Mouse (Mus musculus): Measurements from ENCODE around the gene Becn1. TPM values are rescaled to one million over a fixed set of nuclear protein-coding genes. Genes with fewer than 3 reads are reported as not detected.
A peak's percentile ranks its signal among the peaks of the same experiment; 100 is the strongest.

The Becn1 gene
- total RNA-seq, 2 experiments from 2014 or later, result 219 to 223 TPM

- no peak overlapping the region for H3K4me3 ChIP-seq
- no peak for DNase-seq (ENCODE audit: low spot score in 2 of 2)
- H3K27ac ChIP-seq, result no peak overlapping the region
- TF ChIP-seq CTCF (conservative IDR thresholded peaks at IDR 0.05), result no peak
Measured at GRCm38 (mm10) chr11:101311083-101311482, 9.0 kb upstream of the Becn1 start.

GRCm38 (mm10) chr11:101307744-101308143 lies 5.7 kb upstream of the Becn1 start:
- no peak for DNase-seq (ENCODE audit: low spot score in 2 of 2)
- no peak overlapping the region for H3K27ac ChIP-seq
- H3K4me3 ChIP-seq, result no peak overlapping the region
- no peak for TF ChIP-seq CTCF (conservative IDR thresholded peaks at IDR 0.05)

GRCm38 (mm10) chr11:101301299-101302003 lies 635 bp downstream of the Becn1 start:
- TF ChIP-seq CTCF (conservative IDR thresholded peaks at IDR 0.05), result no peak
- no peak for DNase-seq (ENCODE audit: low spot score in 2 of 2)
- Histone ChIP-seq H3K4me3 (peak overlapping the region; percentile 98), H3K27ac (peak overlapping the region; percentile 82)

- peak; percentile 35 for TF ChIP-seq CTCF (conservative IDR thresholded peaks at IDR 0.05)
- no peak for DNase-seq (ENCODE audit: low spot score in 2 of 2)
- no peak overlapping the region for H3K27ac ChIP-seq
- peak overlapping the region; percentile 98 for H3K4me3 ChIP-seq
Measured at GRCm38 (mm10) chr11:101300881-101301280, 1.2 kb downstream of the Becn1 start.

GRCm38 (mm10) chr11:101295191-101295590 lies 6.9 kb downstream of the Becn1 start:
- H3K4me3 ChIP-seq, result no peak overlapping the region
- DNase-seq (ENCODE audit: low spot score in 2 of 2), result no peak

GRCm38 (mm10) chr11:101291231-101291630 lies 10.9 kb downstream of the Becn1 start:
- no peak for DNase-seq (ENCODE audit: low spot score in 2 of 2)
- no peak for TF ChIP-seq CTCF (conservative IDR thresholded peaks at IDR 0.05)
- Histone ChIP-seq H3K4me3 (no peak overlapping the region), H3K27ac (no peak overlapping the region)

More at GRCm38 (mm10) chr11:101295191-101295590, 6.9 kb downstream of the Becn1 start:
- H3K27ac ChIP-seq, result no peak overlapping the region
- no peak for TF ChIP-seq CTCF (conservative IDR thresholded peaks at IDR 0.05)

GRCm38 (mm10) chr11:101287306-101287705 lies 14.8 kb downstream of the Becn1 start:
- no peak for TF ChIP-seq CTCF (conservative IDR thresholded peaks at IDR 0.05)
- Histone ChIP-seq H3K27ac (peak overlapping the region; percentile 65), H3K4me3 (no peak overlapping the region)
- peak in 1 of 2 experiments; percentile 45 for DNase-seq (ENCODE audit: low spot score in 2 of 2)

GRCm38 (mm10) chr11:101283805-101284204 lies 18.3 kb downstream of the Becn1 start:
- Histone ChIP-seq H3K27ac (no peak overlapping the region), H3K4me3 (no peak overlapping the region)
- no peak for TF ChIP-seq CTCF (conservative IDR thresholded peaks at IDR 0.05)
- DNase-seq (ENCODE audit: low spot score in 2 of 2), result no peak

- no peak for TF ChIP-seq CTCF (conservative IDR thresholded peaks at IDR 0.05)
- DNase-seq (ENCODE audit: low spot score in 2 of 2), result no peak
- H3K27ac ChIP-seq, result no peak overlapping the region
Measured at GRCm38 (mm10) chr11:101282896-101283295, 19.2 kb downstream of the Becn1 start.

GRCm38 (mm10) chr11:101280837-101281236 lies 21.2 kb downstream of the Becn1 start:
- Histone ChIP-seq H3K27ac (no peak overlapping the region), H3K4me3 (no peak overlapping the region)
- no peak for TF ChIP-seq CTCF (conservative IDR thresholded peaks at IDR 0.05)
- DNase-seq (ENCODE audit: low spot score in 2 of 2), result no peak

More at GRCm38 (mm10) chr11:101282896-101283295, 19.2 kb downstream of the Becn1 start:
- H3K4me3 ChIP-seq, result no peak overlapping the region

GRCm38 (mm10) chr11:101279193-101279569 lies 22.9 kb downstream of the Becn1 start:
- peak overlapping the region; percentile 96; the same call in 1 of the 2 replicates for H3K27ac ChIP-seq
- no peak for DNase-seq (ENCODE audit: low spot score in 2 of 2)
- no peak for TF ChIP-seq CTCF (conservative IDR thresholded peaks at IDR 0.05)
- H3K4me3 ChIP-seq, result peak overlapping the region; percentile 86

- TF ChIP-seq CTCF (conservative IDR thresholded peaks at IDR 0.05), result peak; percentile 46; the same call in 1 of the 2 replicates
- Histone ChIP-seq H3K27ac (peak within 1 kb of the TSS; percentile 96), H3K4me3 (peak within 1 kb of the TSS; percentile 86)
- DNase-seq (ENCODE audit: low spot score in 2 of 2), result peak; percentile 85 to 91
Measured at GRCm38 (mm10) chr11:101278223-101279192, 23.6 kb downstream of the Becn1 start, which contains the start of the genes Cntd1 and Coa3. Gene Cntd1 (plus strand): TSS chr11:101279012. Gene Coa3 (minus strand): TSS chr11:101279114.

Data from layer of hippocampus, adult 2 months (tissue).